Mouse (Mus musculus) lung, postnatal 0 days (tissue): Measurements from ENCODE around the gene Tctex1d2.

Source experiments
- CTCF ChIP-seq: IDR thresholded peaks from 2 replicates; pipeline ENCODE4 v1.5.1; 2016; ENCODE audit warnings: antibody characterized with exemption, mild to moderate bottlenecking
- EP300 ChIP-seq: IDR thresholded peaks from 2 replicates; pipeline ENCODE4 v1.6.1; 2016; ENCODE audit warnings: antibody characterized with exemption, mild to moderate bottlenecking, control low read depth

DNA sequence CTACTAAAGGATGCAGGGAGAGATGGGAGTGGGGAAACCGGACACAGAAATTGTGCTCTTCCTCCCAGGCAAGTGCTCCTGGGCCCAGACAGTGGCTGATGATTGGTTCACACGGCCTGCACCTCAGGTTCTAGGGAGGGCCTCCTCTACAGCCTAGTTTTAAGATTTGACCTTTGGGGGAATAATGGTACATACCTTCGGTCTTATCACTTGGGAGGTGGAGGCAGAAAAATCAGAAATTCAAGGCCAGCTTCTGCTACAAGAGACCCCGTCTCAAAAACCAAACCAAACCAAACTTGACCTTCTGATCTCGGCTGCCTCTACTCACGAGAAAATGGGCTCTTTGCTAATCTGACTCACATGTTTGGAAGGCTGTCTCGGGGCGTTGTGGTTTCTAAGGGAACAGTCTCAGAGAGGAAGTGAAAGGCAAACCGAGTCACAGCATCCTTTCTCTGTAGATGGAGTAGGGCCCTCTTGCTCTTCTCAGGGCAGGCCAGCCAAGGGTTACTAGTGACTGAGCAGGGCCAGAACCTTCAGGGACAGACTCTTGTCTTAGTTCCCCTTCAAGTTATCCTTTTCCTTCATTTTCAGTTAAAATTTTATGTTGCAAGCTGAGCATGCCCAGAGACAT is 18.1 kb upstream of the Tctex1d2 start:
- TF ChIP-seq CTCF (no peak), EP300 (no peak)
